Mouse (Mus musculus) bone marrow macrophage, adult 2 months (primary cell): Measurements from ENCODE around the gene Tut4.

ENCODE experiments used
- CTCF ChIP-seq: IDR thresholded peaks from 2 replicates; pipeline ENCODE4 v1.5.1; 2012; ENCODE audit warnings: low read depth, mild to moderate bottlenecking, low read length, moderate library complexity
- POLR2A ChIP-seq: IDR thresholded peaks from 2 replicates; pipeline ENCODE4 v1.6.1; 2012; ENCODE audit warnings: mild to moderate bottlenecking, low read depth, low read length, borderline replicate concordance

GRCm38 (mm10) chr4:108460156-108460923 is 1.1 kb downstream of the Tut4 start:
- no peak for TF ChIP-seq POLR2A
- no peak for TF ChIP-seq CTCF
